Mouse (Mus musculus): ENCODE measurements at regions not wholly inside any gene's neighbourhood (a gene's known extent, or its start where the extent isn't known, plus 50 kb on each side); places are given as distances from the start of the nearest gene placed in this dataset.
A peak's percentile ranks its signal among the peaks of the same experiment; 100 is the strongest.

DNA sequence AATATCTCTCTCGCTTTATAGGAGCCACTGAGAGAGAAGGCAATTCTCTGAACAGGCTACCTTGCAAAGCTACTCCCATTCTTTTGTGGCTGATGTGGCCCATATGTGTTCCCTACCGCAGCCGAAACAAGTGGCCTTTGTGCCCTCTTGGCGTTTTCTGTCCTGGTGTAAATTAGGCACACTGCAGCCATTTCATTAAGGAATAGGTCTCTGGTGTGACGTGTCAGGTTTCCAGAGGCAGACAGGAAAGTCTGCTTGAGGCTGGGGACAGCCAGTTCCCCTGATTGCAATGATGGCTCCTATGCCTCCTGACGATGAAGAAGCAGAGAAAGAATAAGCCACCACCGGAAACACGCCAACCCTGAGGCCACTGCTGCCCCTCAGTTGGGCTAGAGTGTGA is 59.3 kb upstream of the Bcor start:
- ATAC-seq (ENCODE audit: insufficient number of reproducible peaks, low FRiP score, low TSS enrichment): no peak

GRCm38 (mm10) chrX:12224314-12224713 is 64.2 kb upstream of the Bcor start:
- no peak for ATAC-seq (ENCODE audit: insufficient number of reproducible peaks, low FRiP score, low TSS enrichment)

DNA sequence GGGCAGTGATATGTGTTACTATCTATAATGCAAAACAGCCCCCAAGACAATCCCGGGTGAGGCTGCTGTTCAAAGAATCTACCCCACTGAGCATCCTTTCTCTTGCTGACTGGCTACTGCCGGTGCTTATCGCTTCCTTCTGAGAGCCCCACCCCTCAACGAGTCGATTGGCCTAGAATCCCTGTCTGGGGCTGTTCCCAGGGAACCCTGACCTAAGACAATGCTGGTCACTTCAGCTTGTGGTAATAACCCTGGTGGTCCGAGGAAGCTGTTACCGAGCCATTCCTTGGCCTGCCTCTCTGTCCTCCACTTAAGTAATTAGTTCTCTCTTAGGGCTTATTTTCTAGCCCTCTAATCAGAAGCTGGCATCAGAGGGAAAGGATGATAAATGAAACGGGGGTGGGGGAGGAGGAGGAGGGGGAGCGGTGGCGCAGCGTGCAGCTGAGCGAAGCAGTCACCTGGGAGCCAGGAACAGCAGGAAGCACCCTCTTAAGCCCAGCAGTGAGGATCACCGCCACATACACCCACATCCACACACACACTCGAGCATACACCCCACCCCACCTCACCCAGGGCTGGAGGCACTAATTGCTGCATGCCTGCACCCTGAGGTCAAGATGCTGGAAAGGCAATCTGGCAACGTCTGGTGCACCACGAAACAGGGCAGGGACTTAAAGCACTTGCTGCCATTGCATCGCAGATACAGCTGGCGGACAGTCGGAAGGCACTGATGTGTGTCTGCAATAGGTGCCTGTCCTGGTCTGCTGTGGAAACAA is 65.1 kb upstream of the Bcor start:
- no peak for ATAC-seq (ENCODE audit: insufficient number of reproducible peaks, low FRiP score, low TSS enrichment)

DNA sequence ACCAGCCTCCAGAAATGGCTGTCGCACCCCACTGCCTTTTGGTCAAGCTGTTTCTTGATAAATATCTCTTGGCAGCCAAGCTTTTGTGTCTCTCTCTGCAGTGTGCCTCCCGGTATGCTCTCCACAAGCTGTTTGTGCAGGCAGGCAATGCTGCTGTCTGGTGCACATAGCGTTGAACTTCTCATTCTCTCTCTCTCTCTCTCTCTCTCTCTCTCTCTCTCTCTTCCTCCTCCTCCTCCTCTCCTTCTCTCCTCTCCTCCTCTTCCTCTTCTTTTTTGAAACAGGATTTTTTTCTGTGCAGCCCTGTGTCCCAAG is 65.7 kb upstream of the Bcor start:
- no peak for ATAC-seq (ENCODE audit: insufficient number of reproducible peaks, low FRiP score, low TSS enrichment)

- no peak for ATAC-seq (ENCODE audit: insufficient number of reproducible peaks, low FRiP score, low TSS enrichment)
Measured at GRCm38 (mm10) chrX:12240505-12241011, 80.4 kb upstream of the Bcor start.

GRCm38 (mm10) chrX:12241751-12242150 is 81.6 kb upstream of the Bcor start:
- ATAC-seq (ENCODE audit: insufficient number of reproducible peaks, low FRiP score, low TSS enrichment): no peak

DNA sequence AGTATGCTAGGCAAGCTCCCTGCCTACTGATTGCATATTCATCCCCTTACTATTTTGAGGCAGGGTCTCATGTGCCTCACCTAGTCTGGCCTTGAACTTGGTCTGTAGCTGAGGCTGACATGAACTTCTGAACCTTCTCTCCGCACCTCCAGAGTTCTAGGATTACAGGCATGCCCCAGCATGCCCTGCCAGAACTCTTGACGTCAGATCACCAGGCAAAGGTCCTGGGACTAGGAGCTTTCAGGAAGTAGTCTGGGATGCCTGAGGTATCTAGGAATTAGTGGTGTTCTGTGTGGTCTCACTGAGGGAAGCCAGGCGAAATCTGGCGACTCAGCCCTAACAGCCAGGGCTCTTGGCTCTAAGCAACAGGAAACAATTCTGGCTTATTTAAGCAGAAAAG is 88.9 kb upstream of the Bcor start:
- no peak for ATAC-seq (ENCODE audit: insufficient number of reproducible peaks, low FRiP score, low TSS enrichment)

DNA sequence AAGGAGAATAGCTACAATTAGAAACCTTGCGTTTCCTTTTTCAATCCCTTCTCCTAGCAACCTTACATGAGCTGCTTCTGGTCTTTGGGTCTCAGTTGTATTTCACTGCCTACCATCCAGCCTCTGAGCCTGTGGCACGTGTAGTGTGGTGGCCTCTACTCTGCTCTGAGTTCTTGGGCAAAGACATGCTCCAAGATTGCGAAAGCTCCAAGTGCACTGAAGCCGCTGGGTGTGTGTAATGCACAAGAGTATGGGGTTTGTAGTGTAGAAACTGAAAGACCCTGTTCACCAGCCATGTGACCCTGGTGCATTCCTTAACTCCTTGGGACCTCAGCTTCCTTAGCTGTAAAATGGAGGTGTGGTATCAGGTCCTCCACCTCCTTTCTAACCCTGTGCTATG is 89.8 kb upstream of the Bcor start:
- ATAC-seq (ENCODE audit: insufficient number of reproducible peaks, low FRiP score, low TSS enrichment): no peak

- ATAC-seq (ENCODE audit: insufficient number of reproducible peaks, low FRiP score, low TSS enrichment): peak; percentile 70
Measured at GRCm38 (mm10) chrX:12251853-12252679, 91.9 kb upstream of the Bcor start.

DNA sequence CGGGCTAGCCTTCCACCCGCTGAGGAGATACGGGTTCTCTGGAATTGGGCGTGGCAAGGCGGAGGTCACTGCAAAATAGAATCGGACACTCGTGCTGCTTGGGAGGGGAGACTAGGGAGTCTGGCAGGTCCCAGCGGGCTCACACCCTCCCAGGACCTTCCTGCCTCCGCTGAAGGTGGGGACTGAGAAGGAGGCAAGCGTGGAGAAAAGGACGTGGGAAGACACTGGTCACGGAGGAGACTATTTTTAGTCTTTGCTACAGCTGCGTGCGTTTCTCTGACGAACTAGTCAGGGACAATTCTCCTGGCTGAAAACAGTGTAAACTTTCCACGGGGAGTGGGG is 92.5 kb upstream of the Bcor start:
- ATAC-seq (ENCODE audit: insufficient number of reproducible peaks, low FRiP score, low TSS enrichment): no peak

GRCm38 (mm10) chrX:12256758-12257157 is 96.6 kb upstream of the Bcor start:
- no peak for ATAC-seq (ENCODE audit: insufficient number of reproducible peaks, low FRiP score, low TSS enrichment)

- no peak for ATAC-seq (ENCODE audit: insufficient number of reproducible peaks, low FRiP score, low TSS enrichment)
Measured at GRCm38 (mm10) chrX:12263834-12264233, 103.7 kb upstream of the Bcor start.

DNA sequence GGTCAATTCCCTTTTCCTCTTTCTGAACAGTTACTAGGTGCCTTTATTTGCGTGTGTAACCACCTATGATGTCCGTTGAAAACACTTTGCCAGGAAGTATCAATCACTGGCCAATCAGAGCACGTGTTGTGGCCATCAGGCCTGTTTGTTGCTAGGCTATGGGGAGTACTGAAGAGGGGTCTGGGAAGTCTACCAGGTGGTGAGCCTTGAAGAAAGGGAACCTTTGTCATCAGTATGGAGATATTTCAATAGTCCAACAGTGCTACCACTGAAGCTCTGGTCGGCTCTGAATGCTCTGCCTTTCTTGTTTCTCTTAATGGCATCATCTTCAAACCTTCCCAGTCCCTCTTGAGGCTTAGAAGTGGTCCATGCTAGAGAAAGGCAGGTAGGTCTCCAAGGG is 124.6 kb upstream of the Bcor start:
- ATAC-seq (ENCODE audit: insufficient number of reproducible peaks, low FRiP score, low TSS enrichment): no peak

GRCm38 (mm10) chrX:12285141-12285540 is 125.0 kb upstream of the Bcor start:
- ATAC-seq (ENCODE audit: insufficient number of reproducible peaks, low FRiP score, low TSS enrichment): no peak

- ATAC-seq (ENCODE audit: insufficient number of reproducible peaks, low FRiP score, low TSS enrichment): no peak
Measured at GRCm38 (mm10) chrX:12285976-12286909, 126.1 kb upstream of the Bcor start.

GRCm38 (mm10) chrX:12286910-12287522 is 126.9 kb upstream of the Bcor start:
- no peak for ATAC-seq (ENCODE audit: insufficient number of reproducible peaks, low FRiP score, low TSS enrichment)

DNA sequence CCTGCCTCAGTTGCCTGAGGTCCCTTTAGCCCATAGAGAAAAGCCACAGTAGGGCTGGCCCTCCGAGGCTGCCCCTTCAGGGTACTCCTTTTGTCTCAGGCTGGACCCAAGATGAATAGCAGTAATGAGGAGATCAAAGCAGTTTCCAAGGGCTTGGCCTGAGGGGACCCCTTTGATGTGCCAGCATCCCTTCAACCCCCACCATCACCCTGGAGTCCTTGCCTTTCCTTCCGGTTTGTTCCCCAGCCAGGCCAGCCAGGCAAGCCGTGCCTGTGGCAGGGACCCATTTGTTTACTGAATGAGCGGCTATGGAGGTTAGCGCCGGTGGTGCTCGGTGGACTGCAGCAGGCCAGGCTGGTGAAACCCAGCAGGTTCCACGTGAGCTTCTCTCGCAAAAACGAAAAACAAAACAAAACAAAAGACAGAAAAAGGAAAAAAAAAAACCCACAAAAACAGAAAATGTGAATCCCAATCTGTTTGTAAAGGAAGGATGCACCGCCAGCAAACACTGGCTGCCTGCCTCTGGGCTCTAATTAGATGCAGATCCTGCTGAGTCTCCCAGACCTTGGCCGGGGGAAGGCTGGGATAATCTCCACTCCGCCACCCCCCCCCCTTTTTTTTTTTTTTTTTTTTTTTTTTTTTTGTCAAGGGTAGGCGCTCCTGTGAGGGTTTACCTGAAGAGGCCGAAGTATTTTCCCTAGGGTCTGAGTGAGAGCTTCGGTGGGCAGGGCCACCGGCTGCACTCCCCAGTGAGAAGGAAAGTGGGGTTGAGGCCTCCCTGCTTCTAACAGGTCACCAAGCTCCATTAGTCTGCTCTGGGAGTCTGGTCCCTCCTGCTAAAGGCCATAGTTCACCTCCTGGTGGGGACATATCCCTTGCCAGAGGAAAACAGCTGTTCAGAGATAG is 127.8 kb upstream of the Bcor start:
- ATAC-seq (ENCODE audit: insufficient number of reproducible peaks, low FRiP score, low TSS enrichment): peak; percentile 26; the same call in 1 of the 2 replicates

GRCm38 (mm10) chrX:12288562-12289117 is 128.5 kb upstream of the Bcor start:
- no peak for ATAC-seq (ENCODE audit: insufficient number of reproducible peaks, low FRiP score, low TSS enrichment)

DNA sequence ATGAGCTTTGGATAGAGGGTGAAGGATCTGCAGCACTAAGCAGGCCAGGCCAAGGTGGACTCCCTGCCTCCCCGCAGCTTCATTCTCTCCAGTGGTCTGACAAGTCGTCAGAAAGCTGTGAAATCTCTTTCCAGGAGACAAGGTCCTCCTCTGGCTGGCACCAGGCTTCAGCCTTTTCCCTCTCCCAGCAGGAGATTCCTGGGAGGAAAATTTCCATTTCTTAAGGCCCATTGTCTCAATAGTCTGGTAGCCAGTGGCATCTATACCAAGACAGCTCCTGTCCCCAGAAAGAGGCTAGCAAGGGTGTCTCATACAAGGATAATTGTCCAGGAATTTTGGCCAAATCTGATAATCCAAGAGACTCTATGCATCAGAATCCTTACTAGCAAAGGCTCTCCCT is 133.0 kb upstream of the Bcor start:
- no peak for ATAC-seq (ENCODE audit: insufficient number of reproducible peaks, low FRiP score, low TSS enrichment)
